Mouse (Mus musculus) gastrocnemius, postnatal 4 days (tissue): ENCODE results near the gene Tnxb. TPM values are rescaled to one million over a fixed set of nuclear protein-coding genes. Genes with fewer than 3 reads are reported as not detected.

ENCODE experiments used
- DNase-seq, 2 experiments: peaks; one replicate each; pipeline ENCODE4 v3.0.0; 2021 to 2022; ENCODE audit warnings: low spot score in 2 of 2, mixed read lengths in 2 of 2
- total RNA-seq, 2 experiments: library from RNA; stranded (reverse); gene quantifications; 2 replicates each; pipeline ENCODE4 v1.2.3; 2021

The Tnxb gene
- total RNA-seq, 2 experiments from 2014 or later, result 197 to 232 TPM

GRCm38 (mm10) chr17:34643379-34643778 lies 27.0 kb upstream of the Tnxb start:
- DNase-seq, result no peak

- no peak for DNase-seq
Measured at GRCm38 (mm10) chr17:34643944-34644343, 26.4 kb upstream of the Tnxb start.

GRCm38 (mm10) chr17:34644608-34645007 lies 25.7 kb upstream of the Tnxb start, which contains the start of gene Fkbpl:
TSS of gene Fkbpl (plus strand) at chr17:34644764.
- DNase-seq, result peak; percentile 82 to 94

GRCm38 (mm10) chr17:34645256-34645829 lies 25.0 kb upstream of the Tnxb start:
- no peak for DNase-seq

- DNase-seq, result peak in 1 of 2 experiments; percentile 21
Measured at GRCm38 (mm10) chr17:34645831-34646511, 24.4 kb upstream of the Tnxb start.

GRCm38 (mm10) chr17:34646906-34647787 lies 23.2 kb upstream of the Tnxb start, which contains the start of gene Atf6b:
TSS of gene Atf6b (plus strand) at chr17:34647146.
- peak; percentile 78 to 92 for DNase-seq

GRCm38 (mm10) chr17:34648141-34648890 lies 22.0 kb upstream of the Tnxb start:
- DNase-seq, result no peak

- DNase-seq, result no peak
Measured at GRCm38 (mm10) chr17:34649106-34649864, 21.1 kb upstream of the Tnxb start.

- DNase-seq, result no peak
Measured at GRCm38 (mm10) chr17:34650781-34651180, 19.6 kb upstream of the Tnxb start.

GRCm38 (mm10) chr17:34651507-34652221 lies 18.7 kb upstream of the Tnxb start:
- DNase-seq, result peak in 1 of 2 experiments; percentile 52

- no peak for DNase-seq
Measured at GRCm38 (mm10) chr17:34652546-34652945, 17.8 kb upstream of the Tnxb start.

- no peak for DNase-seq
Measured at GRCm38 (mm10) chr17:34652985-34653384, 17.4 kb upstream of the Tnxb start.

- peak in 1 of 2 experiments; percentile 71 for DNase-seq
Measured at GRCm38 (mm10) chr17:34653746-34654285, 16.5 kb upstream of the Tnxb start.

GRCm38 (mm10) chr17:34654392-34654791 lies 15.9 kb upstream of the Tnxb start:
- peak in 1 of 2 experiments; percentile 51 for DNase-seq

GRCm38 (mm10) chr17:34655160-34655559 lies 15.2 kb upstream of the Tnxb start:
- DNase-seq, result peak in 1 of 2 experiments; percentile 75

- DNase-seq, result peak; percentile 75 to 87
Measured at GRCm38 (mm10) chr17:34655581-34655991, 14.7 kb upstream of the Tnxb start.

- peak in 1 of 2 experiments; percentile 65 for DNase-seq
Measured at GRCm38 (mm10) chr17:34656666-34657065, 13.7 kb upstream of the Tnxb start.

GRCm38 (mm10) chr17:34657271-34657670 lies 13.1 kb upstream of the Tnxb start:
- no peak for DNase-seq

GRCm38 (mm10) chr17:34658145-34658544 lies 12.2 kb upstream of the Tnxb start:
- DNase-seq, result no peak
